Comparison of ENCODE assay signal across 1 mouse cellular context in the genomic region with DNA sequence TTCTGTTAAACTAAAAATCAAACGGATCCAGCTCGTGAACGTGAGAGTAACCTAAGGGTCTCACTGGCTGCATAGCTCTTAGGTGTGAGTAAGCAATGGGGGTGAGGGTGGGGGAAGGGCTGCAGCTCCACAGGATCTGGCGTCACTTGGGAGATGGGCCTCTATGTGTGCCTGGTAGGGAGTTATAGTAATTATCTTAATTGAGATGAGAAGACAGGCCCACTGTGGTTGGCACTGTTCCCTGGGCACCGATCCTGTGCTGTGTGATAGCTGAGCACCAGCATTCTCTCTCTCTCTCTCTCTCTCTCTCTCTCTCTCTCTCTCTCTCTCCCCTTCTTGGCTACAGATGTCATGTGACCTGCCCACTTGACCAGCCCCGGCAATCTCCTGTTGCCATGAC.
TF ChIP-seq lines count a peak whose summit lies in the region.

No protein-coding gene starts in this region.

TF ChIP-seq in MEL, 35 proteins besides CTCF, POLR2A, EP300 and RAD21 (continued from another document):
- TF ChIP-seq TAL1 (IDR thresholded peaks at IDR 0.05; ENCODE audit: low read length) (no peak), USF1 (IDR thresholded peaks at IDR 0.05; ENCODE audit: low read depth, low read length) (peak; percentile 48)
